Mouse (Mus musculus): Measurements from ENCODE around the gene Olfr347.

Gene Olfr347

DNA sequence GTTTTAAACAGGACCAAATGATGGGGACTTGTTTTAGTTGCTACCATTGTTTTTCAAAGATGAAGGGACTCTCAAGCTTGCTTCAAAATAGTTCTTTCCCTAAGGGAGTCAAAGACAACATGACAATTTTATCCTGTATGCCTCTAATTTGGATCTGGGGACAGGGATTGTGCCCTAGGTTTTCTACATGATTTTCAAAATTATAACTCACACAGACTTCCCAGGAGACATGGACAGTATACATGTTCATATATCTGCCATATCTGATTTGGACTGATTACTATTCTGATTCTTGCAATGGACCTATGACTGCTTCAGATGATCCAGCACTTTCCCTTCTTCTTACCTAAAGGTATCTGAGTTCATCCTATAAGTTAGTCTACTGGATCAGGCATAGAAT is at the start of gene Olfr347:
TSS of gene Olfr347 (plus strand) at position 301 of the 400 bp plus-strand sequence.
- DNase-seq (ENCODE audit: low read depth, low spot score) = no peak

DNA sequence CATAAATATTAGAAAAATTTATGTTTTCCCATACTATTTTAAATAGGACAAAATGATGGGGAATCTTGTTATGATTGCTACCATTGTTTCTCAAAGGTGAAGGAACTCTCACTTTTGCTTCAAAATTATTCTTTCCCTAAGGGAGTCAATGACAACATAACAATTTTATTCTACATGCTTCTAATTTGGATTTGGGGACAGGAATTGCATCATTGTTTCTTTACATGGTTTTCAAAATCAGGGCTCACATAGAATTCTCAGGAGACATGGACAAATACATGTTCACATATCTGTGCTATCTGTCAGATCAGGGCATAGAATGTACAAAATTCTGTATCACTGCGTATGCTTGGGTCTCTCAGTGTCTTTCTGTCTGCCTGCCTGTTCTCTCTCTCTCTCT is 46.2 kb upstream of the Olfr347 start, which contains the start of gene Olfr346:
TSS of gene Olfr346 (plus strand) at position 301 of the 400 bp plus-strand sequence.
- no peak for DNase-seq (ENCODE audit: low read depth, low spot score)

DNA sequence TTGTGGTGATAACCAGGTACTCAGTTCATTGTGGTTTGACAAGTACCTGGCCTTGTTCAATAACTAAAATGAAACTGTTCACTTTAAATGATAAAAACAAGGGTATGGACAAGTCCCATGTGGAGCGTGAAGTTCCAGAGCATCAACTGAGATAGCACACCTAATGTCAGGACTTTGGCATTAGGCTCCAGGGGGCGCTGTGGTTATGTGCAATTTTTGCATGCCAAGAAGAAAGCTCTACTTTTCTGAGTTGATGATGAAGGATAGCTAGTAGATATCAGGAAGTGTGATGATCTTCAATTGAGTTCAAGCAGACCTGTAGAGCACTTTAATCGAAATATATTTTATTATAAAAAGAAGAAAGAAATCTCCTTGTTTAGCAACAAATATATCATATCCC is 4.5 kb downstream of the Olfr347 start:
- peak; percentile 22 for DNase-seq (ENCODE audit: low read depth, low spot score)

DNA sequence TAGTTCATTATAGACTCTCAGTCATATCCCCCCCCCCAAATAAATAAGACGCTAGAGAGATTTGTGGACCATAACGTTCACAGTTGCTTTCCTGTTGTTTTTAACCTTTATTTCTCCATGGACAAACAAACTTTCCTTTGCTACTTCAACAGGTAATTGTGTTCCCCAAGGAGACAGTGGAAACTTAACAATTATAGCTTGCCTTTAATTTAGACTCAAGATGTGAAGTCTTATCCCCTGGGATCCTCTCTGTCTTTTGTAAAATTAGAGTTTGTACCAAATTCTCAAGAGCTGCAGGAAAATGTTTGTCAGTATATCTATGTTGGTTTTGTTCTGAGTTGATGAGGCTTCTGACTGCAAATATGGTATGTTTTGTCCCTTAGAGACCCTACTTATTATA is 52.3 kb downstream of the Olfr347 start, which contains the start of gene Olfr348:
TSS of gene Olfr348 (plus strand) at position 301 of the 400 bp plus-strand sequence.
- no peak for DNase-seq (ENCODE audit: low read depth, low spot score)

All from WW6 (cell line).